Mouse (Mus musculus): ENCODE results near the gene 1110059E24Rik.

Gene 1110059E24Rik

GRCm38 (mm10) chr19:21577443-21577842 is 75.3 kb downstream of the 1110059E24Rik start:
- 68% methylated on average over 3 of the region's 3 CpGs for WGBS

DNA sequence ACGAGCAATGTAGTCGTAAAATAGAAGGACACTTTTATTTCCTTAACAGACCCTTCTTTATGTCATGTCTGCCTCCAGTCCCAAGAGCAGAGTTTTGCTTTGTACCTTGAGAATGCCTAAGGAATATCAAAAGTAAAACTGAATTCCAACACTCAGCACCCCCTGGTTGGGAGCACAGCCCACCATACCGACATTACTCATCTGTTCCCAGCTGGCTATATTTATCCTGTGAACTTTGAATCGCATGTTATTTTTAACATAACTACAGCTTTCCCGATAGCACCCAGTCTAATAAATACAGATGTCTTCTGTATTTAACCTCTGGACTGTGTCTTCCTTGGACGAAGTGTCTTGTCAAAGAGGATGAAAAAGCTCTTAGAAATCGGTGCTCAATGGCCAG is 80.8 kb downstream of the 1110059E24Rik start:
- WGBS, result 62% methylated on average over 7 of the region's 7 CpGs

DNA sequence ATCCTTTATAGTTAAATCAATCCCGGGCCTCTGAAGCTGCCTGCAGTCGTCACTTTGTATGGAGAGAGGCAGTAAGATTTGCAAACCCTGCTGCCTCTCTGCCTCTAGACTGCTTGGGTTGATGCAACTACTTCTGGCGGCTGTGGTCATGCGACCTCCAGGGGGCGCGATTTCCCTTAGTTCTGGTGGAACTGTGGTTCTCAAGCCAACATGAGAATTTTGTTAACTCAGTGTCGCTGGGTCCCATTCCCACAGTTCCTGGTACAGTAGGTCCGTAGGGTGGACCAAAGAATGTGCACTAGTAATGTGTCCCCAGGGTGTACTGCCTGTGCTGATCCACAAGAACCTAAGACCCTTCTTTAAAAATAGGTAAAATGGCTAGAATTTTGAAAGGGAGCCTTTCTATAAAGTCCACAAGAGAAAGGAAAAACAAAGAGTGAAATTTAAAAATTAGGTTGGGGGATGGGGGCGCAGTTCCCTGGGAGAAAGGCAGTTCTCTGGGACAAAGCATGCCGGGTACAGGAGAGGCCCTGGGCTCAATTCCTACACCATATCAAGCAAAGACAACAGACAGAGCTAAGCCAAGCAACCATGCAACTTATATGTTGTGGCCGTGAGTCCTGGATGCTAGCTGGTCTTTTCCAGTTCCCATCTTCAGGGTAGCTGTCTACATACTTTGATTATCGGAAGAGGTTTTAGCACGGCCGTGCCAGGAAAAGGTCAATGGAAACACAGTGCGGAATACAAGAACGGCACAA is 81.4 kb downstream of the 1110059E24Rik start:
- whole genome bisulfite sequencing, result 44% methylated on average over 16 of the region's 16 CpGs

GRCm38 (mm10) chr19:21570778-21571177 is 82.0 kb downstream of the 1110059E24Rik start:
- 46% methylated on average over 8 of the region's 8 CpGs for WGBS

- 96% methylated on average over 3 of the region's 3 CpGs for WGBS
These were observed 84.1 kb downstream of the 1110059E24Rik start for GRCm38 (mm10) chr19:21568528-21569185.

GRCm38 (mm10) chr19:21567933-21568332 is 84.8 kb downstream of the 1110059E24Rik start:
- 94% methylated on average over 3 of the region's 3 CpGs for WGBS

DNA sequence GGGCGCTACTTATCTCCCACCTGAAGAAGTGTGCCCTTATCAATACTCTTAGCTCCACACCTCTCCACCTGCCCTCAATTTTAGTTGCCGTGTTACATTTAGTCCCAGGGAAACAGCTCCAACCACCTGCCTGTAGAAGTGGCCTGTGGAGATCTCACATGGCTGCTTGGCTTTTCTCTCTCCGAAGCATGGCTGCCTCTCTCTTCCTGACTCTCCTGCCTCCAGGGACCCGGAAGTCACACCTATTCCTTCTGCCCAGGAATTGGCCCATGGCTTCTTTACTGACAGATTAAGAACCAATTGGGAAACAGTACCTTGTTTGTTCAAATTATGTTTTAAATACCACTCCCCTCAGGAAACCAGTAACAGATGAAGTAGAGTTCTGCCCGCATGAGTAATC is 86.3 kb downstream of the 1110059E24Rik start:
- WGBS, result 93% methylated on average over 5 of the region's 5 CpGs

DNA sequence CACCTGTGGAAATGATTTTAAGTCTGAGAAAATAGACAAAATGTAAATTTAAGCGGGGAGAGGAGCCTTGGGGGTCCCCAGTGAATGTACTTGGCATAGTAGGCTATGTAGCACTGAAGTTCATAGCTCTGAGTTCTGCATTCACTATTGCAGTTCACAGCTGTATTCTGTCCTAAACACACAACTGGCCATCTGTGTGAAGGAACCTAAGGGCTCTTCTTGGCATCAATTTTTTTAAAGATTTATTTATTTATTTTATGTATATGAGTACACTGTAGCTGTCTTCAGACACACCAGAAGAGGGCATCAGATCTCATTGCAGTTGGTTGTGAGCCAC is 88.3 kb downstream of the 1110059E24Rik start:
- WGBS, result 5% methylated on average over 1 of the region's 1 CpGs

DNA sequence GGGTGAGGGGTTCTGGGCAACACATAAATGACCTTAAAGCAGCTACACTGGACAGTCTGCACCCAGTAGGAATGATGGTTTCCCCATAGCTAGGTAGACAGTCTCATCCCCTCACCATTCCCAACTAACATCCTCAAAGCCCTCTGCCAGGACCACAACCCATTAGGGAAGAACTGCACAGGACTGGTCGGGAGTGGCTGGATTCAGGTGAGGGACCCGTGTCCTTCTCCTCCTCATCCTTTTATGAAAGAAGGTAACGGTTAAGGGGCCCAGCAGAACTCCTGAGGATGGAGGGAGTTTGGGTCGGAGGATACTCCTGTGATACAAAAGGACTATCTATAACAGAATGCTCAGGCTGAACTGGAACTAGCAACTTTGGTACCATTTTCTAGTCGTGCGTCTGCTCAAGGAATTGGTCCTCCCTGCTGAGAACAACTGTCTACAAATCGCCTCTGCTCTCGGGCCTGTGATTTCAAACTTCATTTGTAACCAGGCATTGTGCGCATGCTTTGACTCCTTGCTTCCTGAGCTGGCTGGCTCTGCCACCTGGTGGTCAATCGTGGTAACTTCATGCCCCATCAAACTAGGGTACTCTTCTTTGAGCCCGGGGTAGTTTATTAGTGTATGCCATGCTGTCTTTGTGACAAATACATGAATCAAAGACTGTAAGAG is 88.9 kb downstream of the 1110059E24Rik start:
- WGBS, result 20% methylated on average over 11 of the region's 11 CpGs

- WGBS, result 78% methylated on average over 3 of the region's 3 CpGs
These were observed 89.8 kb downstream of the 1110059E24Rik start for GRCm38 (mm10) chr19:21562996-21563395.

DNA sequence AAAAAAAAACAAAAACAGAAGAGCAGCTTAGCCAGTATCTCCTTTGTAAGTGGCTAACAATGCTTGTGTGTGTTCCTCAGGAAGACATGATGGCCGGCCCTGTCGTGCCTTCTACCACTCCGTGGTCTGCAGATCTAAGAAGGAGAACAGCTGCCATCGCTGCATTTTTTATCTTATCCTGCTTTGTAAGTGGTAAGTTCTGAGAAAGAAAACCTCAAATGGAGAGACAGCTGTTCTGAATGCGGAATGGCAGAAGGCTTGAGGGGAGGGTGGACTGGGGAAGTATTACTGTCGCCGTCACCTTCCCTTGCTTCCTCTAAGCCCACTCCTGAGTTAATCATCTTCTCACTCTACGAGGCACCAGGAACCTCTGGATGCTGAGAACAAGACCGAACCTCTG is 100.0 kb downstream of the 1110059E24Rik start:
- WGBS, result 61% methylated on average over 9 of the region's 9 CpGs

GRCm38 (mm10) chr19:21551921-21552536 is 100.7 kb downstream of the 1110059E24Rik start:
- 69% methylated on average over 5 of the region's 5 CpGs for WGBS

GRCm38 (mm10) chr19:21549713-21550112 is 103.1 kb downstream of the 1110059E24Rik start:
- WGBS, result 95% methylated on average over 3 of the region's 3 CpGs

DNA sequence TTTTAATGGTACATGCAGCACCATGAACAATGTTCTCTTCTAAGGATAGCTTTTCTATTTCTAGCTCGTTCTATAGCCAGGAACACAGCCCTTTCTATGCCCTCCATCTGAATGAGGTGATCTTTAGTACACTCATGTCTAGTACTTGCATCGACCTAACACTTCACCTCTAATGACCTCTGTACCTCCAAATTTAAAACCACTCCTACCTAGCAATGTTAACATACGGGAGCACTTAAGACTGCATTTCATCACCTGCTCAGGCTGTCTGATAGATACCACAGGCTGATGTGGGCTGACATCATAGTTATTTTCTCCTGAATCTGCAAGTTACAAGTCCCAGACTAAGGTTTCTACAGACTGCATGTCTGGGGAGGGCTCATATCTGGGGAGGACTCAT is 103.8 kb downstream of the 1110059E24Rik start:
- 81% methylated on average over 3 of the region's 3 CpGs for WGBS

- 83% methylated on average over 3 of the region's 3 CpGs for WGBS
These were observed 115.7 kb downstream of the 1110059E24Rik start for GRCm38 (mm10) chr19:21537125-21537524.

All from cerebral cortex, adult 2 months (tissue).